Mouse (Mus musculus): ENCODE results near the gene Dkk3.
"Not testable (repeated sequence)": the region's sequence is repeated elsewhere in the genome, so short reads cannot be mapped to it uniquely, and the experiment has no call there.

Dkk3 gene

GRCm38 (mm10) chr7:112165032-112165431, 6.2 kb upstream of the Dkk3 start:
- DNase-seq = not testable (repeated sequence)

DNA sequence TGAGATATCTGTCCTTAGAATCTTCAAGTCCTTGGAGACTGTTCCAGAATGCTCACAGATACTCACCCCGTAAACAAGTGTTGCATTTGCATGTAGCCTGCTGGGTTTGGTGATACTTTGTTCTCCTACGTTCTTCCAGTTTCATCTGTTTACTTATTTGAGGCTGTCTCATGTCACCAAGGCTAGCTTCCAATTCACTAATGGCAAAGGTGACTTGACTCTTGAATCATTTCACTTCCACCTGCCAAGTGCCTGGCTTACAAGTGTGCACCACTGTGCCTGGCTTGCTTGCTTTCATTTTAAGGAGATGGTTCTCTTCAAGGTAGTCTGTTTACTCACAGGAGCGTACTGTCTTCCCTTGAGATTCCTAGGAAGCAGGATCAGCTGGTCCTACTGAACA, 5.6 kb upstream of the Dkk3 start:
- no peak for DNase-seq

- DNase-seq = no peak
These were observed 978 bp upstream of the Dkk3 start for GRCm38 (mm10) chr7:112159835-112160234.

DNA sequence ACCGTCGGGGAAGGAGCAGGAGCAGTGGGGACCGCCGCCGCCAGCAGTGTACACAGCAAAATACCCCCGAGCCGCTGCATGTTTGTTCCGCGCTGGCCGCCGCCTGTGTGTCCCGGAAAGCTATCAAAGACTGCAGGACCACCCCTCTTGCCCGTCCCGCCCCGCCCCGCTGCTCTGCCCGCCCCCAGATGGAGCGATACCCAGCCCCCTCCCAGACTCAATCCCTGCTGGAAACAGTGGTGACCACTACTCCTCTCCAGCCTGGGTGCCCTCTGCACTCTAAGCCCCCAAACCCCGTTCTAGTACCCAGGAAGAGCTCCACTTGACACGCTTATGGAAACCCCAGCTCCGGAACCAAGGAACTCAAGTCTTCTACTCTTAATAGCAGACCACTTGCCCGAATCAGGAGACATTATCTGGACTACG, 528 bp downstream of the Dkk3 start:
- DNase-seq = no peak

DNA sequence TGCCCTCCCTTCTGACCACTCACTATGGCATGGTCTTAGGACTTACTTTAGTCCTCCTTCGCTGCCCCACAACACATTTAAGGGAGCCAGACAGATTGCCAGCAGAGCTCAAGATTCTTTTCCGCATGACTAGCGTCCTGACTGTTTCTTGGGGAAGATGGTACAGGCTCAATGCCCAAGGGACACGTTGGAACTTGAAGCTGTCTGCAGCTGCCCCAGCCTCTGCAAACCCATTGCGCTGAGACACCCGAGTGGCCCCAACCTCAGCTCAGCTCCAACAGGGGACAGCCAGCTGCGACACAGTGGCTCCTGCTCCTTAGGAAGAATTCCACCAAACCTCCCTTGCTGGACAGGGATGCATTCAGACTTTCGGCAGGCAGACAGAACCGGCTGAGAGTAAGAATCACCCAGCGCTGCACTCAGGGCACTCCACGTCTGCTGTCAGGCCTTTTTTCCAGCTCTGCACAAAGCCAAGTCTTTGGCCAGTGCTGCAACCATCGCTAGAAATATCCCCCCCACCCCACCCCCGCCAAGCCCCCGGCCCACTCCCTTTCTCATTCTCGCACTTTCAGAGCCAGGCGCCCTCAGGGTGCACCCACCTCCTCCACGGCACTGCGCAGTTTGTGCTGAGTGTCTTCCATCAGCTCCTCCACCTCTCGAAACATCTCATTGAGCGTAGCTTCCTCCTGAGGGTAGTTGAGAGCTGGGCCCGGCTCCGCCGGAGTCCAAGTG, 1.1 kb downstream of the Dkk3 start:
- no peak for DNase-seq

DNA sequence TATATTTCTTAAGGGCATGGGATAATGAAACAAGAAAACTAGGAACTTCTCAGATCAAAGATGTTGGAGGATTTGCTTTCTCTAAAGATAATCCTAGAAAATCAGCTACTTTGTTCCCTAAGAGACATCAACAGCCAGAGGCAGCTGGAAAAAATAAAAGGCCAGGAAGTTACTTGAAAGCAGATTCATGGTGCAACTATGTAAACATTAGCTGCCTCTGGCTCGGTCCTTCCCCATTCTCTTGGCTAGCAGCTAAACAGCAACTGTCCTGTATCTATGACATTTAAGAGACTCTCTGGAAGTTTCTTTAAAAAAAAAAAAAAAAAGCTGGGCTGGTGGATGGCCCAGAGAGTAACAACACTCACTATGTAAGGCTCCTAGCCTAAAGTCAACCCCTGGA, 3.7 kb downstream of the Dkk3 start:
- DNase-seq = no peak

GRCm38 (mm10) chr7:112154445-112154844, 4.4 kb downstream of the Dkk3 start:
- no peak for DNase-seq

- no peak for DNase-seq
These were observed 9.7 kb downstream of the Dkk3 start for GRCm38 (mm10) chr7:112149113-112149512.

- DNase-seq = no peak
These were observed 10.9 kb downstream of the Dkk3 start for GRCm38 (mm10) chr7:112147979-112148378.

GRCm38 (mm10) chr7:112144646-112145179, 14.1 kb downstream of the Dkk3 start:
- DNase-seq = no peak

DNA sequence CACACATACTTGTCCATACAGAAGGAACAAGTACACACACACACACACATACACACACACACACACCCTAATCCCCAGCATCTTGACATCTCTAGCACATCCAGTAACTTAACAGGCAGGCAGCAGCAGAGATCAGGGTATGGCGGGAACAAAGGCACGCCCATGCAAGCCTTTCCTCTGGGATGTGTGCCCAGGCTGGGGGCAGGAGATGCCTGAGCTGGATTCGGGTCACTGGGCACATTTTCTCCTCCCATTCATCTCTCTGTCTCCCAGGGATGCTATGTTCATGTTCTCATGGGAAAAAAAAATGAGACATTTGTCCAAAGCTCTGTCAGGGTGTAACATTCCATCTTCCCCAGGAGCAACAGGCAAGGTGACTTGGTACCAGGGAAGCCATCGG, 14.9 kb downstream of the Dkk3 start:
- DNase-seq = no peak

GRCm38 (mm10) chr7:112143090-112143500, 15.8 kb downstream of the Dkk3 start:
- DNase-seq = no peak

DNA sequence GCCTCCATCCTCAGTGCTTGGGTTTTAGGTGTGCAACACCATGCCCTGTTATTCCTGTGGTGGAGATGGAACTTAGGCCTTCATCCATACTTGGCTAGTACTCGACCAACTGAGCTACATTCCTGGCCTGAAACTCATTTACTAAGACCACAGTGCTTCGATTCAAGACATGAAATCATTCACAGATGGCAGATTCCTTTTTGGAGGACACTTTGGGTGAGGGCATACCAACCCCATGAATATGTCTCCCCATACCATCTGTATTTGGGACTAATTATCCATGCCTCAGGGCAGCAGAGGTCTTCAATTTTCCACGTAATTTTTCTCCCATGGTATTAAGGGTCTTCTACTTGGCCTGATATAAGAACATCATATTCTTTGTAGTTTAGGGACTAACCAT, 16.2 kb downstream of the Dkk3 start:
- no peak for DNase-seq

GRCm38 (mm10) chr7:112140725-112141124, 18.1 kb downstream of the Dkk3 start:
- DNase-seq = no peak

GRCm38 (mm10) chr7:112138509-112139405, 20.1 kb downstream of the Dkk3 start:
- no peak for DNase-seq

DNA sequence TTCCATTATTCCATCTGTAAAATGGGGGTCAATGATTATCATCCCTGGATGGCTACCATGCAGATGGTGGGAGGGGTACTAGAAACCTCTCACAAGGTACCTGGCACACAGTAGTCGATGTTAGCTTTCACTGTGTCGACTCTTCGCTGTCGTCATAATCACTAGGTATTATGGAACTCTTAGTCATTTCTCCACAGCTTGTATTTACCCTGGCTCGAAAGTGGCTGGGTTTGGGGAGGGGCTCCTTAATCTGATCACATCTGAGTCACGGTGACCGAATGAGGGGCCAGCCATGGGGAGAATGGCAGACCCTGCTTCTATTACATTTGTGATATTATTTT, 20.7 kb downstream of the Dkk3 start:
- DNase-seq = no peak

GRCm38 (mm10) chr7:112136537-112136936, 22.3 kb downstream of the Dkk3 start:
- no peak for DNase-seq

GRCm38 (mm10) chr7:112135161-112135560, 23.7 kb downstream of the Dkk3 start:
- no peak for DNase-seq

GRCm38 (mm10) chr7:112133277-112133676, 25.6 kb downstream of the Dkk3 start:
- DNase-seq = no peak

DNA sequence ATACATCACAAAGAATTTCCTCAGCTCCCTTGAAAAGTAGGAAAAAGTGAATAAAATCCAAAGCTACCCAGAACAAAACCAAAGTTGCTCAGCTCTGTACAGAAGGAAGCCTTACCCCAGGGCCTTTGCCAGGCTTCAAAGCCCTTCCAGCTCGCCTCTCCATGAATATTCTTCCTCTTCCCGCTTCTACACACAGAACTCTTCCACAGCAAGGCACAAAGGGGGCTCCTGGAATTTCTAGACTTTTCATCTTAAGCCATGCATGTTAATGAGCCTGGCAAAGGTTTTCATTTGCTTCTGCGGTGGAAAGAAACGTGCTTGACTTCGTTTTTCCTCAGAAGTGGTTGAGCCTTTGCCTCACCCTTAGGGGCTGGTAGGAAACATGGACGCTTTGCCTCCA, 26.9 kb downstream of the Dkk3 start:
- DNase-seq = no peak

DNA sequence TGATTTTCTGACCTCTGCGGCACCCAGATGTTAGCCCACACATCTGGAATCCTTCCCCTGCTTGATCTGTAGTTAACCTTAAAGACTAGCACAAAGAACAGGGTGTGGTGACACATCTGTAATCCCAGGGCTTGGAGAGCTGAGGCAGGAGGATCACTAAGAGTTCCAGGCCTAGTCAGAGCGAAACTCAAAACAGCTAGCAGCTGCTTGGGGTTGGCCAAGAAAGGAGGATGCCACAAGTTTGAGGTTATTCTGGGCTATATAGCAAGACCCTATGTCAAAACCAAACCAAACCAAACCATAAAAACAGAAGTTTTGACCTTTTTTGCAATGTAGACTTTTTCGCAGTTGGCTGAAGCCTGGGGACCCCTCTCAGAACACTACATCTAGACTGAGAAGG, 28.2 kb downstream of the Dkk3 start:
- DNase-seq = no peak

DNA sequence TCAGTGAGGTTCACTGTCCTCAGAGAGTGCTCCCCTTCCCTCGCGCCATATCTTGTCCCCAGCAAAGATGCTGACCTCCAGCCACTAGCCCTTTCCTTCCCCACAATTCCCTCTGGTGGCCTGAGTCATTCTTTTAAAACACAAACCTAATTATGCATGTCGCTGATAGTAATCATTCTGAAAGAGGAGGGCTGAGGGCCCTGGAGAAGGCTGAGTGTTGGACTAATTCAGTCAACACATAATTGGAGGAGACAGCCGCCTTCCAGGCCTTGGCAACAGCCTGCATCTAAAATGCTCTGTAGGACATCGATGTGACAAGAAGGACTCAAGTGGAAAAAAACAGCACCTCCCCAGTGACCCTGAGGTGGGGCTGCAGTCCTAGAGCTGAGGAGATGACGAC, 29.0 kb downstream of the Dkk3 start:
- DNase-seq = peak; percentile 62

DNA sequence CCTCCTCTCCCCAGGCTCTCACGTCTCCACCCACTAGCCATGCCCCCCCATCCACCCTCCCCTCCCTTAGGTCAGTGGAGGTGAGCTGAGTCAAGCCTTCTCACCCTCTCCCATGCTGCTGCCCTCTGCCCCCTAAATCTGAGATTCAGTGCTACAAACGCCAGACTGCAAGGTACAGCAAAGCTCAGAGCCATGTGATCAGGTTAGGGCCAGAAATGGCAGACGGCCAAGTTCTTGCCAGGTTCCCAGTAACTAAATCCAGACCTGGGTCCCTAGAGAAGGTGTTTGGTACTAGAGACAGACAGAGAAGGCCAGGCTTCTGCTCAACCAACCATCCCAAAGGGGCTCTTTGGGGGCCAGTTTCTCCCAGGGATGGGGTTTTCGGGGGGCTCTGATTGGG, 30.0 kb downstream of the Dkk3 start:
- DNase-seq = peak; percentile 64

DNA sequence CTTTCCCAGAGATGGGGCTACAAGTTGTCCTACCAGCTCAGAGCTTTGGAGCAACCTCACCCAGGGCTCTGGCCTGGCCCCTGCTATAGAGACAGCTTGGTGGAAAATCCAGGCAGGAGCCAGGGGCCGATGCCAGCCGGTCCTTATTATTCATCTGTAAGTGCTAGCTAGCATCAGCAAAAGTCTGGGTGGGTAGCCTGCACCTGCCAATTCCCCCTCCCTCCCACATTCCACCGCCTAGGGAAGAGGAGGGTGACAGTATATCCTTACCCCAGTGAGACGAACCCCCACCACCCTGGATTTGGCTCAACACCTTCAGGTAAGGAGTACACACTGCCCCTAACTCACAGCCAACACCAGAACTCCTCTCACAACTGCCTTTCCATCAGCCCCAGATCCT, 30.9 kb downstream of the Dkk3 start:
- peak; percentile 67 for DNase-seq

Measured in cerebellum, adult 11-12 months (tissue).